Mouse (Mus musculus) MEL (cell line): ENCODE data around the gene Rab44.

Source experiments
- CTCF ChIP-seq, 3 experiments: IDR thresholded peaks in 2 of 3; conservative IDR thresholded peaks in 1 of 3; 2 replicates each; pipeline ENCODE4 v1.5.1; 2011 to 2012; ENCODE audit warnings: low read length in 3 of 3, low read depth in 2 of 3, mild to moderate bottlenecking in 2 of 3, improper control_type of control experiment in 1 of 3, inconsistent platforms in 1 of 3, mixed read lengths in 1 of 3, moderate library complexity in 1 of 3; ENCODE audit not compliant: control insufficient read depth in 1 of 3, insufficient read depth in 1 of 3, poor library complexity in 1 of 3, severe bottlenecking in 1 of 3
- E2F4 ChIP-seq: IDR thresholded peaks from 2 replicates; pipeline ENCODE4 v1.6.1; 2011; ENCODE audit warnings: low read depth, low read length, improper control_type of control experiment, borderline replicate concordance
- POLR2AphosphoS5 ChIP-seq: IDR thresholded peaks from 2 replicates; pipeline ENCODE4 v1.6.1; 2012; ENCODE audit warnings: low read depth, borderline replicate concordance, mild to moderate bottlenecking, inconsistent platforms, low read length, moderate library complexity, mixed read lengths

GRCm38 (mm10) chr17:29091348-29091944 lies 22.5 kb upstream of the Rab44 start:
- TF ChIP-seq CTCF (IDR thresholded peaks at IDR 0.05 in 2 of 3, conservative IDR thresholded peaks at IDR 0.05 in 1 of 3; ENCODE audit: control insufficient read depth in 1 of 3, insufficient read depth in 1 of 3, low read depth in 2 of 3, low read length in 3 of 3, poor library complexity in 1 of 3, severe bottlenecking in 1 of 3) (no peak), E2F4 (no peak), POLR2AphosphoS5 (no peak)
